Mouse (Mus musculus): Measurements from ENCODE around the gene Med22.

Gene Med22

DNA sequence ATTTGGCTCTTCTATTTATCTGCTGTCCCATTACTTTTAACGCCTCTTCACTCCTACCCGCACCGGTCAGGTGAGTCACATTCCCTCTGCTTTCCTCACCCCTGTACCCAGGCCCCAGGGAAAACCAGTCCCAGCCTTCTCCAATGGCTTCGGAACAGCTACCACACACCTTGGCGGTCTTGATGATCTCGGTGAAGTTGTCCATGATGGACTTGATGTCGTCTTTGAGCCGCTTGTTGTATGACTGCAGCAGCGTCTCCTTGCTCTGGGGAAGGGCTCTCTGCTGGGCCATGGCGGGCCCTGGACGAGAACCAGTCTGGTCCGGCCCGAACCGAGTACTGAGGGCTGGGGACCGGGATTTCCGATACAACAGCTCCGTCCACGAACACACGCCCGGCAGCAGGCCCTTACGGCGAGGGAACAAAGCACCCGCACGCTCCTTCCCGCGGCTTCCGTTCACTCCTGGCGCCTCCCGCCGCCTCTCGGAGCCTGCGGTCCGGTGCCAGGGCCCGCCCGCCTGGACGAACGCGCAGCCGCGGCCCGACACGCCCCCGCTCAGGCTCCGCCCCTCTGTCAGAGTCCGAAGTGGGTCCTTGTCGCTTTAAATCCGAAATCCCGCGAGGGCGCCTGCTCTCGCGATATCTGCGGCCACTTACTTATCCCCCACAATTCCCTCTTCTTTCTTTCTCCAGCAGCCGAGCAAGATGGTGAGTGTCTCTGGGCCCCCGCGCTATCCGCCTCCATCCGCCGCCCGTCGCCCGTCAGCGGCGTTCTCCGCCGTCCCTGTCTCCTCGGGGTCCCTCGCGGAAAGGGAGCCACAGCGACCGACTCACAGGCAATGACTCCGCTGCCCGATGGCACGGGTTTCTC, at the start of gene Med22, which contains the start of gene Rpl7a:
Gene Med22, minus strand, starts transcription at position 554 of the 870 bp plus-strand sequence.
Gene Rpl7a, plus strand, starts transcription at position 641 of the 870 bp plus-strand sequence.
- peak; percentile 95 to 100 for DNase-seq (ENCODE audit: low spot score in 2 of 2)

DNA sequence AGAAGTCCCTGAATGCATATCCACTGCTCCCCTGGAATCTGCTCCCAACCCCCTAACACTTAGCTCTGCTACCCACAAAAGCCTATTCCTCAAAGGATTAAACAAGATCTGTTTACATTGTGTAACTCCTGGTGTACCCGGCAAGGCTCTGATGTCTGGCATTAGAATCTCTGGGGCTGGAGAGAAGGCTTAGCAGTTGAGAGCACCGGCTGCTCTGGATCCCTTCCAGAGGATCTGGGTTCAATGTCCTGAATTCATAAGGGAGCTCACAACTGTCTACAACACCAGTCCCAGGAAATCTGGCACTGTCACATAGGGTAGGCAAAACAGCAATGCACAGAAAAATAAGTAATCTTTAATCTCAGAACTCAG, 47.0 kb upstream of the Med22 start:
- DNase-seq (ENCODE audit: low spot score in 2 of 2), result no peak

DNA sequence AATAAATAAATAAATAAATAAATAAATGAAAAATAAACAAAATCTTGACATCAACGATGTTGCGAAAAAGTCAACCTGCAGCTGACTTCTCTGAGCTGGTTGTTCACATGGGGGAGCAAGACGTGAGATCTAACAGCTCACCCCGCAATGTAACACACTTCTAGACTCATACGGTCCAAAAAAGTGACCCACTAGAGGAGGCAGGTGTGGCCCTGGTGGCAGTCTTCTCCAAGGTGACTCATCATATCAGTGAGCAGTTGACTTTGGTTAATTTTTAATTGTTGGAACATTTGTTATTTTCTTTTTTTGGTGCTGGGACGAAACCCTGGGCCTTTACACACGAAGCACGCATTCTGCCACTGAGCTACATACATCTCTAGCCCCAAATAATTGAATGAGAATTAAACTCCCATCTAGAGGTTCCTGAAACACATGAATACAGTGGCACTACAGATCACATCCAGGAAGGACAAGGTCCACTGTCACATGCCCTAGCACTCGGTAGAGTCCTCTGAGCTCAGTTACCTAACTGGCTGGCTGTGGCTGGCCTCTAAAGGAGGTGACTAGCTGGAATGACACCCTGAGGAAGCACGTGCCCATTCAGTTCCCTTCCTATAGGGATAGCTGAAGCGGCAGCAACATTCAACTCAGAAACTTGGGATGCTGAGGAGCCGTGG, 46.5 kb upstream of the Med22 start:
- no peak for DNase-seq (ENCODE audit: low spot score in 2 of 2)

DNA sequence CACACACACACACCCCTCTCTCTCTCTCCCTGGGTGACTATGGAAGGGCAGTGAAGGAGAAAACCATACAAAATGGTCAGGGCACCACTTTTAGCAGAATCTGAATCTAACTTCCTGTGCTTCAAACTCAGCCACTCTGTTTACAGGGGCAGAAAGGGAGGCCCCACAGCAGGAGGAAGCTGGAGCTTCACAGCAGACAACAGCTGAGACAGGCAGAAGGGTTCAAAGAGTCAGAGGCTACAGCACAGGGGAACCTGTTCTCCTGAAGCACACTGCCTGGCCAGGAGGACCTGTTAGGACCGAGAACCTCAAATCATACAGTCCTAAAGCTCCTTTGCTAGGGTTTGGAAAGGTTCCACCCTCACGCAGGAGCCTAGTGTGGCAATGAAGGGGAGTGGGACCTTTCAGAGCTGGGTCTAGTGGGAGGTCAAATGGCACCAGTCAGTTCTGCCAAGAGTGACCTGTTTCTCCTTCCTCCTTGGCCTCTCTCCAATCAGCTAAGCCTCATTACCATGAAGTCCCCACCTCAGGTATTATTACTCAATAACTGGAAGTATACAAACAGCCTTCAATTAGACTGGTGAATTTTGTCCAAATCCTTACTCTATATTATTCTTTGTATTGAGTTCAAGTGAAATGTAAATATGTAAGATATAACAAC, 44.4 kb upstream of the Med22 start:
- DNase-seq (ENCODE audit: low spot score in 2 of 2), result no peak

DNA sequence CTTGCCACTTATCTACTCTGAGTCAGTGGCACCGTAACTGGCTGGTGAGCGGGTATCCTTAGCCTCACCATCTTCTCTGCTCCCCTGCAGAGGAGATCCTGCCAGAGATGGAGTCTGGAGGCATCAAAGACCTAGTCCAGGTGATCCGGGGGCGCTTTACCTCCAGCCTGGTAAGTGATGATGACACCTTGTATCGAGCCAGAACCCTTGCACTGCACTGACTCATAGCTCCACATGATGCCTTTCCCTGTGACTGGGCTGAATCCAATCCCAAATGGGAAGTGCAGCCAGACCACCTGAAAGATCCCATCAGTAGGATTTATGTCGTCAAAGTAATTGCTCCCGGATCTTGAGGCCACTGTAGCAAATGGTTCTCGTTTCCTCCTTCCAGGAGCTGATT, 42.4 kb upstream of the Med22 start:
- DNase-seq (ENCODE audit: low spot score in 2 of 2), result no peak

GRCm38 (mm10) chr2:26952193-26952592, 41.7 kb upstream of the Med22 start:
- DNase-seq (ENCODE audit: low spot score in 2 of 2), result no peak

- DNase-seq (ENCODE audit: low spot score in 2 of 2), result no peak
Observed at GRCm38 (mm10) chr2:26951346-26951905, 40.9 kb upstream of the Med22 start.

- DNase-seq (ENCODE audit: low spot score in 2 of 2), result no peak
Observed at GRCm38 (mm10) chr2:26950411-26950810, 39.9 kb upstream of the Med22 start.

DNA sequence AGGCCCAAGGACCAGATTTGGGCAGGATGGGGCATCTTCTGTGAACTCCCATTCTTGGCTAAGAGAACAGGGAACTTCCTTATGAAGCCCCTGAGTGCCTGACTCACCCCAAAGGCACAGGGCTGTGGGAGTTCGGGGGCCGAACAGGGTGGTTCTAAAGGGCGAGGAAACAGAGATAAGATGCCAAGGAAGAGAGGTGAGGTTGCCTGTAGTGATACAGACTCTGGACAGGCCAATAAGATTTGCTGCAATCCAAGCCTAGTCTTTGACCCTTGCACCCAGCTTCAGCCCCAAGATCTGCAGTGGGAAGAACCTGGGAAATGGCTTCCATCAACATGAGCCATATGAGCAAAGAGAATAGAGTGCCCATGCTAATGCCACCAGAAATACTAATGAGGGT, 32.8 kb upstream of the Med22 start:
- no peak for DNase-seq (ENCODE audit: low spot score in 2 of 2)

- no peak for DNase-seq (ENCODE audit: low spot score in 2 of 2)
Observed at GRCm38 (mm10) chr2:26941539-26941938, 31.1 kb upstream of the Med22 start.

DNA sequence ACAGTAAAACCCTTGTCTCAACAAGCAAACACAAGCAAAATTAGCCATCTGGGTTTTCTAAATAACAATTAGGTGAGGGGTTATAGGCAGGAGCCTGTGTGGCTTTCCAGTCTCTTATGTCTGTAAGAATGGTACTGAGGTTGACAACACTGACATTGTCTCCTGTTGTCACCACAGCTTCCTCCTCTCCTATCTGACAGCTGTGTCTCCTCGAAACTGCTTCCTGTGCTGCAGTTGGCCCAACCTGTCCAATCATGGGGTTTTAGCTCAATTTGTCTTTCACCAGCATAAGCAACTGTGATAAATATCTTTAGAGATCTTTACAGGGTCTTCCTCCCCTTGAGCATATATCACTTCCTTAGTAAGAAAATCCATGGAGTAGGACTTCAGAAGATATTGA, 25.9 kb upstream of the Med22 start:
- DNase-seq (ENCODE audit: low spot score in 2 of 2), result no peak

DNA sequence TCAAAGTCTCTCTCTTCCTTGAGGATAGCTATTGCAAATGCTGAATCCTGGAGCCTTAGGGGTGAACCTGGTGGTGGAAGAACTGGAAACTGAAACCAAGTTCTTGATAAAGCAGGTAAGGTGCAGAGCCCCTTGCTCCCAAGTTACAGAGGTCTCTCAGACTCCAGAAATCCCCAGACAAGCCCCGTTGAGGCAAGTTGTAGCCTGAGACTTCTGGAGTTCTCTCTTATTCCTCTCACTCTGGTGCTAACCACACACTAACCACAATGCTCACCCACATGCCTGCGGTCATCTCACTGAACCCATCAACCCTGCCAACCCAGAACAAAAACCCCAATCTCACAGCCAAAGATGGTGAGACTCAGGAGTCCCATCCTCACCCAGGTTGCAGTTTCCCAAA, 24.8 kb upstream of the Med22 start:
- DNase-seq (ENCODE audit: low spot score in 2 of 2), result no peak

GRCm38 (mm10) chr2:26933304-26934055, 23.0 kb upstream of the Med22 start, which contains the start of the genes Surf4 and Stkld1:
Surf4 (minus strand) TSS chr2:26933928.
Stkld1 (plus strand) TSS chr2:26934047.
- peak; percentile 76 to 91 for DNase-seq (ENCODE audit: low spot score in 2 of 2)

- no peak for DNase-seq (ENCODE audit: low spot score in 2 of 2)
Observed at GRCm38 (mm10) chr2:26932473-26933303, 22.2 kb upstream of the Med22 start.

GRCm38 (mm10) chr2:26930390-26930789, 19.9 kb upstream of the Med22 start:
- DNase-seq (ENCODE audit: low spot score in 2 of 2), result peak in 1 of 2 experiments; percentile 85

DNA sequence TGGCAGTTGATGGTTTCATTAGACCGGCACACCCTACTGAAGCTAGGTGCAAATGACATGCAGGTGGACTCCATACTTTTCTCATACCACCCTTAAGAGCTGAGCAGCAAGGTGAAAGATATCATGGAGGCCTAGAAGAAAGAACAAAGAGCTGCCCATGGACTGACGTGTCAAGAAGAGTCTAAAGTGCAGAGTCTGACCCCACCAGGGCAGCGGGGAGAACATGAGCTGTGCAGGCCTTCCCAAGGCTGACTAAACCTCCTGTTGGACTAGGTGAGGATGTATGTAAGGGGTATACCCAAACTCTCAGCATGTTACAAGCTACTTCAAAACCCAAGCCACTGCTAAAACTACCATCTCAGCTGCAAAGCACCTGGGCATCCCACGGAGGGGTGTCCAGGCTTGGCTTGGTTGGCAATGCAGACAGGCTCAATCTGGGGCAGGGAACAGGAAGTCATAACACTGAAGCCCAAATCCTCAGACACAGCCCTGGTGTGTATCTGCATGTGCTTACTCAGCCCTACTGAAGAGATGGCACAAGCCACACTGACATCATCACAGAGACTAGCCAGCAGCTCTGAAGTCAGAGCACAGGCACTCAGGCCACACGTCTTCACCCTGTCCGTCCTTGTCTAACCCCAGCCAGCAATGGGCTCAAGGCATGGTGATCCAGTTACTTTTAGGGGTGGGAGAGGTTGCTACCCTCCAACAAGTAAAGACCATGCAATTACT, 17.4 kb upstream of the Med22 start:
- no peak for DNase-seq (ENCODE audit: low spot score in 2 of 2)

DNA sequence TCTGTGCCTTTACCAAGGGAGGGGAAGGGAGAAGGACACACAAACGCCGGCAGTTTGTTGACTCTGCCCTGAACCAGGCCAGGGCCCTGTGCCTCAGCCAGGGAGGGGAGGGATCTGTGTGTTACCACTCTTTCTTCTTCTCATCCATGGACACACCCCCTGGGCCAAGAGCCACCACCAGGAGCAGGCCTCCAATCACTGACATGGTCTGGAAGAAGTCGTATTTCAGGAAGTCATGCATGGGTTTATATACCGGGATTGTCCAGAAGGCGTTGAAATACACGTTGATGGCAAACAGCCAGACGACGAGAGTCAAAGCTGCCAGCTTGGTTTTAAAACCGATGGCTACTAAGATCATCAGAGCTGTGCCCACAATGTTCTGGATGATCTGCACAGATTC, 11.3 kb upstream of the Med22 start:
- DNase-seq (ENCODE audit: low spot score in 2 of 2), result no peak

- DNase-seq (ENCODE audit: low spot score in 2 of 2), result no peak
Observed at GRCm38 (mm10) chr2:26920190-26920855, 9.8 kb upstream of the Med22 start.

DNA sequence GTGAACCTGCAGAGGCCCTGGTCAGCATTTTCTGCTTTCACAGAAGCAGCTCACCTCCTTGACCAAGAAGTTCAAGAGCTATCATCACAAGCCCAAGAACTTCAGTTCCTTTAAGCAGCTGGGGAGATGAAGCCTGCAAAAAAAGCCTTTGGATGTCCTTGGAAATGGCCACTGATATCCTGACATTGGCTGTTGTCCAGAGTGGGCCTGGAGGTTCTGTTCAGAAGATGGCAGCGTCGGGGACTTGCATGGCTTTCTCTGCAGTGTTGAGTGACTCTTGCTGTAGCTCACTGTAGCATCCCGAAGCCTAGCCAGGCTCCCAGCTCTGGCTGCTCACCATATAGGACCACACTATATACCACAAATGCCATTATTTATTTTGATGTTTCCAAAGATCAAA, 9.2 kb upstream of the Med22 start:
- DNase-seq (ENCODE audit: low spot score in 2 of 2), result no peak
